Mouse (Mus musculus) liver, embryonic 13.5 days (tissue): ENCODE data around the gene Ublcp1. TPM values are rescaled to one million over a fixed set of nuclear protein-coding genes. Genes with fewer than 3 reads are reported as not detected.

Experiments
- ATAC-seq: fragments of 200-750 bp; cut with Nextera tagmentation; 2 replicates; pipeline ENCODE4 v1.8.0; 2017; ENCODE audit warnings: low read depth, mild to moderate bottlenecking, moderate number of reproducible peaks, moderate library complexity
- DNase-seq: peaks from one replicate; pipeline ENCODE4 v3.0.0; 2022
- H3K27ac ChIP-seq: fragments of 300-500 bp; sonication (generic); 2 replicates; pipeline ENCODE4 v1.5.1; 2015; ENCODE audit warnings: moderate library complexity, mild to moderate bottlenecking, inconsistent platforms
- H3K27me3 ChIP-seq: fragments of 300-500 bp; sonication (generic); 2 replicates; pipeline ENCODE4 v1.6.1; 2015; ENCODE audit warnings: mild to moderate bottlenecking, inconsistent platforms
- H3K36me3 ChIP-seq: fragments of 300-500 bp; sonication (generic); 2 replicates; pipeline ENCODE4 v1.6.1; 2015; ENCODE audit warnings: mild to moderate bottlenecking, inconsistent platforms
- H3K4me1 ChIP-seq: fragments of 300-500 bp; sonication (generic); replicated peaks from 2 replicates; pipeline ENCODE4 v1.6.1; 2015; ENCODE audit warnings: inconsistent platforms
- H3K4me2 ChIP-seq: fragments of 300-500 bp; sonication (generic); 2 replicates; pipeline ENCODE4 v1.6.1; 2015; ENCODE audit warnings: inconsistent platforms, mild to moderate bottlenecking, moderate library complexity
- H3K4me3 ChIP-seq: fragments of 300-500 bp; sonication (generic); replicated peaks from 2 replicates; pipeline ENCODE4 v1.5.1; 2015; ENCODE audit warnings: mild to moderate bottlenecking, inconsistent platforms
- H3K9ac ChIP-seq: fragments of 300-500 bp; sonication (generic); 2 replicates; pipeline ENCODE4 v1.6.1; 2015; ENCODE audit warnings: mild to moderate bottlenecking, inconsistent platforms
- H3K9me3 ChIP-seq: fragments of 300-500 bp; sonication (generic); replicated peaks from 2 replicates; pipeline ENCODE4 v1.6.1; 2016; ENCODE audit warnings: inconsistent platforms
- WGBS: fragments of 180-500 bp; shearing (Covaris S2); methylation state at CpG from one replicate; pipeline ENCODE4 v1.1.7; 2015; ENCODE audit not compliant: insufficient replicate concordance; 5-methylcytosine and 5-hydroxymethylcytosine counted together
- microRNA-seq: library from miRNA; unstranded; fragments of <30 nt; microRNA quantifications from one replicate; pipeline ENCODE4, GENCODE M21; 2016
- polyA plus RNA-seq: library from polyadenylated mRNA; unstranded; fragments of >200 nt; fragmentation: Nextera tagmentation; extraction: Ambion mirVana; gene quantifications from 2 replicates; pipeline ENCODE4 v1.2.1, GENCODE M21; 2015

Gene Ublcp1
- polyA plus RNA-seq, 1 experiment from 2014 or later = 47.6 TPM

- ATAC-seq (no peak), DNase-seq (no peak)
- H3K9me3 ChIP-seq = no peaks in the 10 kb centered on the region
- WGBS = 67% methylated on average over 3 of the region's 3 CpGs
- no peaks in the 10 kb centered on the region for H3K36me3 ChIP-seq
- no peak overlapping the region for H3K9ac ChIP-seq
- no peak overlapping the region for H3K4me2 ChIP-seq
- H3K4me1 ChIP-seq = no peaks in the 10 kb centered on the region
- no peak overlapping the region for H3K4me3 ChIP-seq
- no peak overlapping the region for H3K27ac ChIP-seq
- H3K27me3 ChIP-seq = 0 out of 2 replicates have a peak, but pooled peaks cover 16% of the 10 kb centered on the region
Observed at GRCm38 (mm10) chr11:44413371-44413770, 56.9 kb downstream of the Ublcp1 start.

- Histone ChIP-seq H3K9me3 (no peaks in the 10 kb centered on the region), H3K9ac (no peak overlapping the region), H3K4me1 (no peaks in the 10 kb centered on the region), H3K4me3 (no peak overlapping the region), H3K27me3 (0 out of 2 replicates have a peak, but pooled peaks cover 13% of the 10 kb centered on the region), H3K27ac (no peak overlapping the region), H3K4me2 (no peak overlapping the region), H3K36me3 (no peaks in the 10 kb centered on the region)
- ATAC-seq (no peak), DNase-seq (no peak)
- WGBS = 74% methylated on average over 8 of the region's 8 CpGs
Observed at GRCm38 (mm10) chr11:44412276-44412675, 58.0 kb downstream of the Ublcp1 start.

GRCm38 (mm10) chr11:44410413-44410812 is 59.9 kb downstream of the Ublcp1 start:
- no peak for ATAC-seq
- Histone ChIP-seq H3K36me3 (no peaks in the 10 kb centered on the region), H3K4me3 (no peak overlapping the region), H3K9me3 (no peaks in the 10 kb centered on the region), H3K27ac (no peak overlapping the region), H3K27me3 (0 out of 2 replicates have a peak, but pooled peaks cover 7% of the 10 kb centered on the region), H3K9ac (no peak overlapping the region), H3K4me1 (no peaks in the 10 kb centered on the region), H3K4me2 (no peak overlapping the region)
- 24% methylated on average over 3 of the region's 3 CpGs for WGBS
- DNase-seq = no peak

GRCm38 (mm10) chr11:44408626-44409025 is 61.7 kb downstream of the Ublcp1 start:
- ATAC-seq (no peak), DNase-seq (no peak)
- Histone ChIP-seq H3K4me1 (no peaks in the 10 kb centered on the region), H3K4me2 (no peak overlapping the region), H3K4me3 (no peak overlapping the region), H3K27me3 (0 out of 2 replicates have a peak, but pooled peaks cover 7% of the 10 kb centered on the region), H3K36me3 (no peaks in the 10 kb centered on the region), H3K9ac (no peak overlapping the region), H3K27ac (no peak overlapping the region), H3K9me3 (no peaks in the 10 kb centered on the region)
- 42% methylated on average over 5 of the region's 5 CpGs for WGBS

- DNase-seq = no peak
- H3K27me3 ChIP-seq = 0 out of 2 replicates have a peak, but pooled peaks cover 7% of the 10 kb centered on the region
- no peak overlapping the region for H3K27ac ChIP-seq
- H3K9ac ChIP-seq = no peak overlapping the region
- 54% methylated on average over 5 of the region's 5 CpGs for WGBS
- H3K4me2 ChIP-seq = no peak overlapping the region
- no peaks in the 10 kb centered on the region for H3K4me1 ChIP-seq
- no peak for ATAC-seq
- H3K36me3 ChIP-seq = no peaks in the 10 kb centered on the region
- H3K4me3 ChIP-seq = no peak overlapping the region
- H3K9me3 ChIP-seq = no peaks in the 10 kb centered on the region
Observed at GRCm38 (mm10) chr11:44406457-44406856, 63.8 kb downstream of the Ublcp1 start.

GRCm38 (mm10) chr11:44405961-44406360 is 64.3 kb downstream of the Ublcp1 start:
- no peak for DNase-seq
- Histone ChIP-seq H3K27me3 (0 out of 2 replicates have a peak, but pooled peaks cover 7% of the 10 kb centered on the region), H3K9me3 (no peaks in the 10 kb centered on the region), H3K36me3 (no peaks in the 10 kb centered on the region), H3K4me3 (no peak overlapping the region), H3K27ac (no peak overlapping the region), H3K4me1 (no peaks in the 10 kb centered on the region), H3K9ac (no peak overlapping the region), H3K4me2 (no peak overlapping the region)
- no peak for ATAC-seq
- 10% methylated on average over 1 of the region's 1 CpGs for WGBS

- H3K4me3 ChIP-seq = no peak overlapping the region
- ATAC-seq (no peak), DNase-seq (no peak)
- WGBS = 59% methylated on average over 4 of the region's 4 CpGs
- peaks cover 3% of the 10 kb centered on the region; the same call in 1 of the 2 replicates for H3K27me3 ChIP-seq
- no peaks in the 10 kb centered on the region for H3K4me1 ChIP-seq
- no peak overlapping the region for H3K4me2 ChIP-seq
- no peak overlapping the region for H3K27ac ChIP-seq
- H3K9me3 ChIP-seq = no peaks in the 10 kb centered on the region
- H3K9ac ChIP-seq = no peak overlapping the region
- no peaks in the 10 kb centered on the region for H3K36me3 ChIP-seq
Observed at GRCm38 (mm10) chr11:44405113-44405512, 65.2 kb downstream of the Ublcp1 start.

Small RNA genes within 50 kb of the gene (microRNA-seq; reads per million reads assigned to microRNA genes)
- not detected for gene Gm22121

Other genes starting within 250 kb of the Ublcp1 start
- gene Il12b, start 70.4 kb downstream of the Ublcp1 start, polyA plus RNA-seq = not detected in 2 replicates
- 45.9 and 47.8 TPM in 2 replicates for gene Rnf145, start 48.5 kb upstream of the Ublcp1 start, polyA plus RNA-seq
- 0.24 and 0.31 TPM in 2 replicates for gene Ebf1, start 146.8 kb upstream of the Ublcp1 start, polyA plus RNA-seq